Mouse (Mus musculus): ENCODE results near the gene Dtnbp1. TPM values are rescaled to one million over a fixed set of nuclear protein-coding genes. Genes with fewer than 3 reads are reported as not detected.

The Dtnbp1 gene
- polyA plus RNA-seq, 1 experiment from 2014 or later, result 77.2 TPM

GRCm38 (mm10) chr13:44999211-44999610, 2.7 kb downstream of the Dtnbp1 start:
- ATAC-seq (ENCODE audit: low FRiP score, low read depth), result no peak
- H3K9me3 ChIP-seq, result no peaks in the 10 kb centered on the region
- 87% methylated on average over 12 of the region's 12 CpGs for WGBS
- H3K4me3 ChIP-seq, result no peak overlapping the region
- peaks cover 26% of the 10 kb centered on the region for H3K4me1 ChIP-seq
- no peaks in the 10 kb centered on the region for H3K27me3 ChIP-seq
- H3K9ac ChIP-seq, result no peak overlapping the region
- no peak overlapping the region for H3K27ac ChIP-seq
- H3K4me2 ChIP-seq (replicated peaks), result no peak overlapping the region
- H3K36me3 ChIP-seq, result 0 out of 2 replicates have a peak, but pooled peaks cover 3% of the 10 kb centered on the region

GRCm38 (mm10) chr13:44996339-44996738, 5.6 kb downstream of the Dtnbp1 start:
- Histone ChIP-seq H3K27ac (no peak overlapping the region), H3K4me2 (replicated peaks) (no peak overlapping the region), H3K36me3 (peaks cover 15% of the 10 kb centered on the region), H3K9me3 (no peaks in the 10 kb centered on the region), H3K4me1 (peaks cover 35% of the 10 kb centered on the region), H3K27me3 (no peaks in the 10 kb centered on the region), H3K4me3 (no peak overlapping the region), H3K9ac (no peak overlapping the region)
- 89% methylated on average over 5 of the region's 5 CpGs for WGBS
- ATAC-seq (ENCODE audit: low FRiP score, low read depth), result no peak

GRCm38 (mm10) chr13:44992550-44993205, 9.3 kb downstream of the Dtnbp1 start:
- no peaks in the 10 kb centered on the region for H3K9me3 ChIP-seq
- H3K4me1 ChIP-seq, result peaks cover 20% of the 10 kb centered on the region
- H3K27me3 ChIP-seq, result no peaks in the 10 kb centered on the region
- no peak overlapping the region for H3K27ac ChIP-seq
- H3K4me3 ChIP-seq, result no peak overlapping the region
- no peak overlapping the region for H3K4me2 ChIP-seq (replicated peaks)
- WGBS, result 70% methylated on average over 10 of the region's 10 CpGs
- no peak for ATAC-seq (ENCODE audit: low FRiP score, low read depth)
- H3K36me3 ChIP-seq, result peaks cover 33% of the 10 kb centered on the region
- H3K9ac ChIP-seq, result no peak overlapping the region

- peaks cover 20% of the 10 kb centered on the region for H3K4me1 ChIP-seq
- no peaks in the 10 kb centered on the region for H3K27me3 ChIP-seq
- H3K9ac ChIP-seq, result no peak overlapping the region
- H3K4me2 ChIP-seq (replicated peaks), result no peak overlapping the region
- H3K9me3 ChIP-seq, result no peaks in the 10 kb centered on the region
- ATAC-seq (ENCODE audit: low FRiP score, low read depth), result no peak
- H3K4me3 ChIP-seq, result no peak overlapping the region
- H3K36me3 ChIP-seq, result peaks cover 36% of the 10 kb centered on the region
- 68% methylated on average over 4 of the region's 4 CpGs for WGBS
- no peak overlapping the region for H3K27ac ChIP-seq
These were observed 10.0 kb downstream of the Dtnbp1 start for GRCm38 (mm10) chr13:44991936-44992335.

- Histone ChIP-seq H3K4me1 (peaks cover 25% of the 10 kb centered on the region), H3K9ac (no peak overlapping the region)
- WGBS, result 90% methylated on average over 7 of the region's 7 CpGs
These were observed 11.8 kb downstream of the Dtnbp1 start for GRCm38 (mm10) chr13:44990073-44990682.

GRCm38 (mm10) chr13:44986352-44986751, 15.6 kb downstream of the Dtnbp1 start:
- WGBS, result 59% methylated on average over 2 of the region's 2 CpGs
- H3K27me3 ChIP-seq, result no peaks in the 10 kb centered on the region
- peaks cover 5% of the 10 kb centered on the region; the same call in 1 of the 2 replicates for H3K4me1 ChIP-seq
- no peak overlapping the region for H3K4me2 ChIP-seq (replicated peaks)
- ATAC-seq (ENCODE audit: low FRiP score, low read depth), result no peak
- H3K4me3 ChIP-seq, result no peak overlapping the region
- peaks cover 58% of the 10 kb centered on the region for H3K36me3 ChIP-seq
- H3K9me3 ChIP-seq, result no peaks in the 10 kb centered on the region
- no peak overlapping the region for H3K9ac ChIP-seq
- no peak overlapping the region for H3K27ac ChIP-seq

More at GRCm38 (mm10) chr13:44990073-44990682, 11.8 kb downstream of the Dtnbp1 start:
- ATAC-seq (ENCODE audit: low FRiP score, low read depth), result no peak
- H3K4me2 ChIP-seq (replicated peaks), result no peak overlapping the region
- H3K27ac ChIP-seq, result no peak overlapping the region
- H3K36me3 ChIP-seq, result peaks cover 48% of the 10 kb centered on the region
- no peaks in the 10 kb centered on the region for H3K27me3 ChIP-seq
- no peak overlapping the region for H3K4me3 ChIP-seq
- H3K9me3 ChIP-seq, result no peaks in the 10 kb centered on the region

- H3K27me3 ChIP-seq, result no peaks in the 10 kb centered on the region
- H3K4me1 ChIP-seq, result peaks cover 5% of the 10 kb centered on the region; the same call in 1 of the 2 replicates
- no peak for ATAC-seq (ENCODE audit: low FRiP score, low read depth)
- H3K9ac ChIP-seq, result no peak overlapping the region
- H3K4me2 ChIP-seq (replicated peaks), result no peak overlapping the region
- H3K36me3 ChIP-seq, result peaks cover 57% of the 10 kb centered on the region
- no peaks in the 10 kb centered on the region for H3K9me3 ChIP-seq
- 79% methylated on average over 2 of the region's 2 CpGs for WGBS
- H3K4me3 ChIP-seq, result no peak overlapping the region
- no peak overlapping the region for H3K27ac ChIP-seq
These were observed 16.6 kb downstream of the Dtnbp1 start for GRCm38 (mm10) chr13:44985321-44985720.

- Histone ChIP-seq H3K4me2 (replicated peaks) (no peak overlapping the region), H3K27me3 (no peaks in the 10 kb centered on the region)
These were observed 18.1 kb downstream of the Dtnbp1 start for GRCm38 (mm10) chr13:44983635-44984401.

GRCm38 (mm10) chr13:44982799-44983198, 19.1 kb downstream of the Dtnbp1 start:
- 84% methylated on average over 7 of the region's 7 CpGs for WGBS
- Histone ChIP-seq H3K4me2 (replicated peaks) (no peak overlapping the region), H3K4me1 (peaks cover 5% of the 10 kb centered on the region; the same call in 1 of the 2 replicates), H3K9ac (no peak overlapping the region), H3K27me3 (no peaks in the 10 kb centered on the region), H3K36me3 (peaks cover 44% of the 10 kb centered on the region), H3K4me3 (no peak overlapping the region), H3K27ac (no peak overlapping the region), H3K9me3 (no peaks in the 10 kb centered on the region)
- ATAC-seq (ENCODE audit: low FRiP score, low read depth), result no peak

More at GRCm38 (mm10) chr13:44983635-44984401, 18.1 kb downstream of the Dtnbp1 start:
- H3K27ac ChIP-seq, result no peak overlapping the region
- H3K4me3 ChIP-seq, result no peak overlapping the region
- no peak for ATAC-seq (ENCODE audit: low FRiP score, low read depth)
- no peak overlapping the region for H3K9ac ChIP-seq
- H3K36me3 ChIP-seq, result peaks cover 54% of the 10 kb centered on the region
- no peaks in the 10 kb centered on the region for H3K9me3 ChIP-seq
- WGBS, result 87% methylated on average over 5 of the region's 5 CpGs
- peaks cover 5% of the 10 kb centered on the region; the same call in 1 of the 2 replicates for H3K4me1 ChIP-seq

GRCm38 (mm10) chr13:44979433-44979832, 22.5 kb downstream of the Dtnbp1 start:
- H3K9ac ChIP-seq, result no peak overlapping the region
- H3K27ac ChIP-seq, result no peak overlapping the region
- no peak overlapping the region for H3K4me3 ChIP-seq
- H3K27me3 ChIP-seq, result no peaks in the 10 kb centered on the region
- 0 out of 2 replicates have a peak, but pooled peaks cover 5% of the 10 kb centered on the region for H3K4me1 ChIP-seq
- peaks cover 20% of the 10 kb centered on the region for H3K36me3 ChIP-seq
- H3K4me2 ChIP-seq (replicated peaks), result no peak overlapping the region
- ATAC-seq (ENCODE audit: low FRiP score, low read depth), result no peak
- no peaks in the 10 kb centered on the region for H3K9me3 ChIP-seq
- 92% methylated on average over 7 of the region's 7 CpGs for WGBS

- Histone ChIP-seq H3K36me3 (peaks cover 17% of the 10 kb centered on the region), H3K9me3 (no peaks in the 10 kb centered on the region), H3K4me2 (replicated peaks) (no peak overlapping the region), H3K9ac (no peak overlapping the region), H3K4me1 (0 out of 2 replicates have a peak, but pooled peaks cover 5% of the 10 kb centered on the region), H3K4me3 (no peak overlapping the region), H3K27ac (no peak overlapping the region), H3K27me3 (no peaks in the 10 kb centered on the region)
- no peak for ATAC-seq (ENCODE audit: low FRiP score, low read depth)
- 74% methylated on average over 2 of the region's 2 CpGs for WGBS
These were observed 24.3 kb downstream of the Dtnbp1 start for GRCm38 (mm10) chr13:44977483-44978141.
